Mouse (Mus musculus) embryonic facial prominence, embryonic 13.5 days (tissue): ENCODE results near the gene Pla2g5. TPM values are rescaled to one million over a fixed set of nuclear protein-coding genes. Genes with fewer than 3 reads are reported as not detected.
"Not testable (repeated sequence)": the region's sequence is repeated elsewhere in the genome, so short reads cannot be mapped to it uniquely, and the experiment has no call there.

ENCODE experiments used
- ATAC-seq: fragments of 200-750 bp; cut with Nextera tagmentation; 2 replicates; pipeline ENCODE4 v1.8.0; 2017; ENCODE audit warnings: low read depth; ENCODE audit not compliant: insufficient number of reproducible peaks, insufficient read depth, low FRiP score, low TSS enrichment
- H3K27ac ChIP-seq: fragments of 300-500 bp; sonication (generic); 2 replicates; pipeline ENCODE4 v1.5.1; 2015; ENCODE audit warnings: moderate library complexity, mild to moderate bottlenecking, inconsistent platforms
- H3K27me3 ChIP-seq: fragments of 300-500 bp; sonication (generic); 2 replicates; pipeline ENCODE4 v1.6.1; 2015; ENCODE audit warnings: mild to moderate bottlenecking, inconsistent platforms
- H3K36me3 ChIP-seq: fragments of 300-500 bp; sonication (generic); 2 replicates; pipeline ENCODE4 v1.6.1; 2015; ENCODE audit warnings: mild to moderate bottlenecking, inconsistent platforms
- H3K4me1 ChIP-seq: fragments of 300-500 bp; sonication (generic); 2 replicates; pipeline ENCODE4 v1.6.1; 2015; ENCODE audit warnings: inconsistent platforms
- H3K4me2 ChIP-seq: fragments of 300-500 bp; sonication (generic); 2 replicates; pipeline ENCODE4 v1.6.1; 2015; ENCODE audit warnings: moderate library complexity, mild to moderate bottlenecking, inconsistent platforms
- H3K4me3 ChIP-seq: fragments of 300-500 bp; sonication (generic); 2 replicates; pipeline ENCODE4 v1.5.1; 2015; ENCODE audit warnings: mild to moderate bottlenecking, inconsistent platforms
- H3K9ac ChIP-seq: fragments of 300-500 bp; sonication (generic); 2 replicates; pipeline ENCODE4 v1.6.1; 2015; ENCODE audit warnings: mild to moderate bottlenecking, inconsistent platforms
- H3K9me3 ChIP-seq: fragments of 300-500 bp; sonication (generic); 2 replicates; pipeline ENCODE4 v1.6.1; 2016; ENCODE audit warnings: inconsistent platforms
- WGBS: fragments of 180-500 bp; shearing (Covaris S2); methylation state at CpG from one replicate; pipeline ENCODE4 v1.1.7; 2015; ENCODE audit warnings: mixed read lengths; 5-methylcytosine and 5-hydroxymethylcytosine counted together
- polyA plus RNA-seq: library from polyadenylated mRNA; unstranded; fragments of >200 nt; fragmentation: Nextera tagmentation; extraction: Ambion mirVana; gene quantifications from 2 replicates; pipeline ENCODE4 v1.2.1, GENCODE M21; 2015

Pla2g5 gene
- polyA plus RNA-seq, 1 experiment from 2014 or later = 0.53 TPM

- 87% methylated on average over 10 of the region's 10 CpGs for WGBS
- no peak for ATAC-seq
Observed at GRCm38 (mm10) chr4:138857576-138857975, 5.7 kb downstream of the Pla2g5 start.

GRCm38 (mm10) chr4:138856491-138856890 is 6.8 kb downstream of the Pla2g5 start:
- no peaks in the 10 kb centered on the region for H3K36me3 ChIP-seq
- no peak overlapping the region for H3K4me3 ChIP-seq
- 18% methylated on average over 7 of the region's 7 CpGs for WGBS
- H3K27ac ChIP-seq = no peak overlapping the region
- no peak for ATAC-seq
- H3K27me3 ChIP-seq = peaks cover 5% of the 10 kb centered on the region; the same call in 1 of the 2 replicates
- H3K4me1 ChIP-seq = no peaks in the 10 kb centered on the region
- H3K9me3 ChIP-seq = no peaks in the 10 kb centered on the region
- H3K9ac ChIP-seq = no peak overlapping the region
- H3K4me2 ChIP-seq = no peak overlapping the region

More at GRCm38 (mm10) chr4:138857576-138857975, 5.7 kb downstream of the Pla2g5 start:
- Histone ChIP-seq H3K4me3 (no peak overlapping the region), H3K9me3 (no peaks in the 10 kb centered on the region), H3K27me3 (peaks cover 1% of the 10 kb centered on the region; the same call in 1 of the 2 replicates), H3K27ac (no peak overlapping the region), H3K36me3 (no peaks in the 10 kb centered on the region), H3K9ac (no peak overlapping the region), H3K4me2 (no peak overlapping the region), H3K4me1 (no peaks in the 10 kb centered on the region)

GRCm38 (mm10) chr4:138855092-138855632 is 8.1 kb downstream of the Pla2g5 start:
- Histone ChIP-seq H3K4me1 (no peaks in the 10 kb centered on the region), H3K9me3 (no peaks in the 10 kb centered on the region), H3K4me2 (no peak overlapping the region), H3K27me3 (peaks cover 10% of the 10 kb centered on the region; the same call in 1 of the 2 replicates), H3K9ac (no peak overlapping the region), H3K27ac (no peak overlapping the region), H3K36me3 (no peaks in the 10 kb centered on the region), H3K4me3 (no peak overlapping the region)
- 79% methylated on average over 9 of the region's 9 CpGs for WGBS
- no peak for ATAC-seq

GRCm38 (mm10) chr4:138852961-138853360 is 10.3 kb downstream of the Pla2g5 start:
- peaks cover 10% of the 10 kb centered on the region; the same call in 1 of the 2 replicates for H3K27me3 ChIP-seq

GRCm38 (mm10) chr4:138851463-138851862 is 11.8 kb downstream of the Pla2g5 start:
- no peak overlapping the region for H3K9ac ChIP-seq
- H3K4me2 ChIP-seq = no peak overlapping the region
- no peaks in the 10 kb centered on the region for H3K36me3 ChIP-seq
- H3K27ac ChIP-seq = no peak overlapping the region
- peaks cover 10% of the 10 kb centered on the region; the same call in 1 of the 2 replicates for H3K27me3 ChIP-seq
- no peaks in the 10 kb centered on the region for H3K4me1 ChIP-seq
- WGBS = 8% methylated on average over 4 of the region's 4 CpGs
- no peak overlapping the region for H3K4me3 ChIP-seq
- ATAC-seq = no peak
- H3K9me3 ChIP-seq = no peaks in the 10 kb centered on the region

More at GRCm38 (mm10) chr4:138852961-138853360, 10.3 kb downstream of the Pla2g5 start:
- Histone ChIP-seq H3K27ac (no peak overlapping the region), H3K4me2 (no peak overlapping the region), H3K36me3 (no peaks in the 10 kb centered on the region), H3K9me3 (no peaks in the 10 kb centered on the region), H3K9ac (no peak overlapping the region), H3K4me3 (no peak overlapping the region), H3K4me1 (no peaks in the 10 kb centered on the region)
- ATAC-seq = no peak
- 71% methylated on average over 6 of the region's 6 CpGs for WGBS

GRCm38 (mm10) chr4:138841386-138841785 is 21.9 kb downstream of the Pla2g5 start:
- no peak for ATAC-seq
- WGBS = 80% methylated on average over 7 of the region's 7 CpGs
- H3K4me1 ChIP-seq = no peaks in the 10 kb centered on the region

GRCm38 (mm10) chr4:138840726-138841125 is 22.6 kb downstream of the Pla2g5 start:
- H3K9me3 ChIP-seq = peaks cover 9% of the 10 kb centered on the region
- H3K4me1 ChIP-seq = no peaks in the 10 kb centered on the region
- WGBS = 81% methylated on average over 8 of the region's 8 CpGs
- no peak overlapping the region for H3K9ac ChIP-seq
- H3K4me2 ChIP-seq = no peak overlapping the region
- H3K36me3 ChIP-seq = no peaks in the 10 kb centered on the region
- no peak overlapping the region for H3K4me3 ChIP-seq
- no peaks in the 10 kb centered on the region for H3K27me3 ChIP-seq
- ATAC-seq = no peak
- no peak overlapping the region for H3K27ac ChIP-seq

More at GRCm38 (mm10) chr4:138841386-138841785, 21.9 kb downstream of the Pla2g5 start:
- H3K4me3 ChIP-seq = no peak overlapping the region
- peaks cover 9% of the 10 kb centered on the region for H3K9me3 ChIP-seq
- no peaks in the 10 kb centered on the region for H3K27me3 ChIP-seq
- H3K9ac ChIP-seq = no peak overlapping the region
- H3K4me2 ChIP-seq = no peak overlapping the region
- H3K27ac ChIP-seq = no peak overlapping the region
- H3K36me3 ChIP-seq = no peaks in the 10 kb centered on the region

GRCm38 (mm10) chr4:138839806-138840205 is 23.5 kb downstream of the Pla2g5 start:
- Histone ChIP-seq H3K9ac (no peak overlapping the region), H3K4me2 (no peak overlapping the region), H3K9me3 (peaks cover 9% of the 10 kb centered on the region), H3K4me1 (no peaks in the 10 kb centered on the region), H3K27me3 (no peaks in the 10 kb centered on the region), H3K4me3 (no peak overlapping the region), H3K36me3 (no peaks in the 10 kb centered on the region), H3K27ac (no peak overlapping the region)
- ATAC-seq = no peak
- 83% methylated on average over 6 of the region's 6 CpGs for WGBS

GRCm38 (mm10) chr4:138827147-138827546 is 36.1 kb downstream of the Pla2g5 start:
- Histone ChIP-seq H3K27me3 (no peaks in the 10 kb centered on the region), H3K4me3 (no peak overlapping the region), H3K36me3 (no peaks in the 10 kb centered on the region), H3K4me2 (no peak overlapping the region), H3K27ac (no peak overlapping the region), H3K9ac (no peak overlapping the region), H3K9me3 (peaks cover 4% of the 10 kb centered on the region; the same call in 1 of the 2 replicates), H3K4me1 (no peaks in the 10 kb centered on the region)
- ATAC-seq = no peak
- 65% methylated on average over 11 of the region's 11 CpGs for WGBS

- H3K9ac ChIP-seq = no peak overlapping the region
- no peaks in the 10 kb centered on the region for H3K27me3 ChIP-seq
- H3K4me2 ChIP-seq = no peak overlapping the region
- no peaks in the 10 kb centered on the region for H3K4me1 ChIP-seq
- H3K4me3 ChIP-seq = no peak overlapping the region
- ATAC-seq = no peak
- no peak overlapping the region for H3K27ac ChIP-seq
- WGBS = 65% methylated on average over 18 of the region's 18 CpGs
- peaks cover 4% of the 10 kb centered on the region; the same call in 1 of the 2 replicates for H3K9me3 ChIP-seq
- H3K36me3 ChIP-seq = no peaks in the 10 kb centered on the region
Observed at GRCm38 (mm10) chr4:138825751-138826567, 37.3 kb downstream of the Pla2g5 start.

- 78% methylated on average over 2 of the region's 2 CpGs for WGBS
- H3K27ac ChIP-seq = no peak overlapping the region
- no peaks in the 10 kb centered on the region for H3K36me3 ChIP-seq
- no peaks in the 10 kb centered on the region for H3K4me1 ChIP-seq
- no peak overlapping the region for H3K9ac ChIP-seq
- no peaks in the 10 kb centered on the region for H3K27me3 ChIP-seq
- ATAC-seq = no peak
- peaks cover 4% of the 10 kb centered on the region; the same call in 1 of the 2 replicates for H3K9me3 ChIP-seq
- H3K4me2 ChIP-seq = no peak overlapping the region
- H3K4me3 ChIP-seq = no peak overlapping the region
Observed at GRCm38 (mm10) chr4:138824660-138825059, 38.6 kb downstream of the Pla2g5 start.

GRCm38 (mm10) chr4:138824161-138824560 is 39.1 kb downstream of the Pla2g5 start:
- H3K9ac ChIP-seq, H3K27me3 ChIP-seq, H3K9me3 ChIP-seq, ATAC-seq, H3K36me3 ChIP-seq, H3K4me1 ChIP-seq, H3K27ac ChIP-seq, H3K4me2 ChIP-seq, H3K4me3 ChIP-seq: not testable (repeated sequence)
- WGBS = 80% methylated on average over 2 of the region's 2 CpGs
